In genomic region chr11:3417795-3418194, GRCm38 (mm10) we compare ENCODE assay signal across 28 mouse cellular contexts. TPM values are rescaled to one million over a fixed set of nuclear protein-coding genes. Genes with fewer than 3 reads are reported as not detected.
DNase-seq lines count a peak whose midpoint lies in the region; ATAC-seq and TF ChIP-seq lines count a peak whose summit lies in the region.
"Had no signal": no experiment of that assay in that cellular context is flagged by ENCODE, and none has a peak within 500 bp of the region (broad histone marks: within the 10 kb centered on the region; RNA-seq: fewer than 3 reads in every experiment).

No protein-coding gene starts in this region.

- TF ChIP-seq EP300 in heart, postnatal 0 days (IDR thresholded peaks at IDR 0.05; ENCODE audit: low read depth), result no peak
- TF ChIP-seq EP300 in stomach, postnatal 0 days (optimal IDR thresholded peaks at IDR 0.05), result no peak

- no peak overlapping the region for H3K9ac ChIP-seq in heart, postnatal 0 days (replicated peaks; ENCODE audit: low read depth, low read length)
- no peak overlapping the region for H3K9ac ChIP-seq in kidney, embryonic 15.5 days
- no peak overlapping the region for H3K9ac ChIP-seq in stomach, postnatal 0 days (ENCODE audit: low read length)
- H3K9ac ChIP-seq: embryonic facial prominence, embryonic 15.5 days; heart, embryonic 12.5 days; intestine, embryonic 15.5 days; limb, embryonic 12.5 days; liver, embryonic 14.5 days; neural tube, embryonic 13.5 days had no signal

- no peak; the same call in 1 of the 2 replicates for ATAC-seq in heart, postnatal 0 days (ENCODE audit: insufficient read depth, low read depth)
- ATAC-seq in kidney, embryonic 15.5 days (replicated peaks; ENCODE audit: low FRiP score), result no peak
- no peak for ATAC-seq in stomach, postnatal 0 days (ENCODE audit: low FRiP score, low TSS enrichment)
- ATAC-seq: forebrain, embryonic 14.5 days; hindbrain, embryonic 16.5 days; midbrain, embryonic 16.5 days; Patski had no signal

- no peak for TF ChIP-seq CTCF in heart, postnatal 0 days (IDR thresholded peaks at IDR 0.05; ENCODE audit: low read depth)
- no peak for TF ChIP-seq CTCF in stomach, postnatal 0 days (IDR thresholded peaks at IDR 0.05; ENCODE audit: low read depth)

- H3K36me3 ChIP-seq in heart, postnatal 0 days (replicated peaks; ENCODE audit: control insufficient read depth, insufficient read depth, low read length), result peaks cover 56% of the 10 kb centered on the region
- peaks cover 64% of the 10 kb centered on the region for H3K36me3 ChIP-seq in kidney, embryonic 15.5 days
- peaks cover 3% of the 10 kb centered on the region; the same call in 1 of the 2 replicates for H3K36me3 ChIP-seq in stomach, postnatal 0 days (ENCODE audit: control insufficient read depth, insufficient read depth, low read length)

- no peaks in the 10 kb centered on the region for H3K27me3 ChIP-seq in heart, postnatal 0 days (ENCODE audit: control insufficient read depth, insufficient read depth, low read length)
- no peaks in the 10 kb centered on the region for H3K27me3 ChIP-seq in kidney, embryonic 15.5 days
- no peaks in the 10 kb centered on the region for H3K27me3 ChIP-seq in stomach, postnatal 0 days (ENCODE audit: control insufficient read depth, insufficient read depth, low read length)
- H3K27me3 ChIP-seq: CH12.LX; embryonic facial prominence, embryonic 15.5 days; heart, embryonic 12.5 days; intestine, embryonic 15.5 days; limb, embryonic 12.5 days; neural tube, embryonic 13.5 days; Patski had no signal

- H3K4me1 ChIP-seq in heart, postnatal 0 days (ENCODE audit: control insufficient read depth, insufficient read depth), result no peaks in the 10 kb centered on the region
- H3K4me1 ChIP-seq in kidney, embryonic 15.5 days, result no peaks in the 10 kb centered on the region
- H3K4me1 ChIP-seq in stomach, postnatal 0 days (replicated peaks; ENCODE audit: control insufficient read depth, insufficient read depth), result no peaks in the 10 kb centered on the region
- H3K4me1 ChIP-seq: embryonic facial prominence, embryonic 15.5 days; hindbrain, embryonic 10.5 days; intestine, embryonic 15.5 days; limb, embryonic 12.5 days; neural tube, embryonic 13.5 days had no signal

- WGBS in heart, postnatal 0 days, result 67% methylated on average over 6 of the region's 6 CpGs
- 72% methylated on average over 6 of the region's 6 CpGs for WGBS in kidney, embryonic 15.5 days
- 70% methylated on average over 6 of the region's 6 CpGs for WGBS in stomach, postnatal 0 days

- no peak overlapping the region for H3K4me2 ChIP-seq in heart, postnatal 0 days (ENCODE audit: low read depth, low read length)
- no peak overlapping the region for H3K4me2 ChIP-seq in kidney, embryonic 15.5 days
- no peak overlapping the region for H3K4me2 ChIP-seq in stomach, postnatal 0 days (replicated peaks; ENCODE audit: low read depth)
- H3K4me2 ChIP-seq: embryonic facial prominence, embryonic 15.5 days; heart, embryonic 12.5 days; intestine, embryonic 15.5 days; limb, embryonic 12.5 days; neural tube, embryonic 13.5 days had no signal

- H3K4me3 ChIP-seq in heart, postnatal 0 days (ENCODE audit: low read depth, low read length), result no peak overlapping the region
- H3K4me3 ChIP-seq in kidney, embryonic 15.5 days (replicated peaks), result no peak overlapping the region
- no peak overlapping the region for H3K4me3 ChIP-seq in stomach, postnatal 0 days (ENCODE audit: low read depth, low read length)
- H3K4me3 ChIP-seq: embryonic facial prominence, embryonic 15.5 days; gastrocnemius, adult 2 months; heart, embryonic 12.5 days; hindbrain, embryonic 10.5 days; intestine, embryonic 15.5 days; limb, embryonic 12.5 days; myocyte; neural tube, embryonic 13.5 days had no signal

- DNase-seq in heart, postnatal 0 days (ENCODE audit: low spot score), result no peak
- DNase-seq in heart, postnatal 4 days, result no peak
- peak; percentile 34 for DNase-seq in kidney, postnatal 10 days
- peak; percentile 27 to 62 for DNase-seq in kidney, postnatal 25 days
- DNase-seq in lung, postnatal 25 days (ENCODE audit: low spot score), result peak; percentile 45
- DNase-seq in stomach, postnatal 0 days (ENCODE audit: low spot score), result no peak
- DNase-seq: adrenal gland, adult 2 months; B cell, adult 2 months; cerebellum, adult 11 months; cerebellum, adult 9-11 months; gastrocnemius, adult 2 months; layer of hippocampus, postnatal 36 days; thymus, postnatal 25 days had no signal

- H3K27ac ChIP-seq in heart, postnatal 0 days (ENCODE audit: low read depth), result peak overlapping the region; percentile 57; the same call in 1 of the 2 replicates
- H3K27ac ChIP-seq in kidney, embryonic 15.5 days, result no peak overlapping the region
- H3K27ac ChIP-seq in stomach, postnatal 0 days (replicated peaks), result no peak overlapping the region
- H3K27ac ChIP-seq: embryonic facial prominence, embryonic 15.5 days; hindbrain, embryonic 10.5 days; intestine, embryonic 15.5 days; limb, embryonic 12.5 days; liver, embryonic 14.5 days had no signal

- H3K9me3 ChIP-seq in heart, postnatal 0 days (replicated peaks; ENCODE audit: control insufficient read depth, low read length), result no peaks in the 10 kb centered on the region
- no peaks in the 10 kb centered on the region for H3K9me3 ChIP-seq in kidney, embryonic 15.5 days (replicated peaks)
- H3K9me3 ChIP-seq in stomach, postnatal 0 days (ENCODE audit: control insufficient read depth, low read length), result no peaks in the 10 kb centered on the region
- H3K9me3 ChIP-seq: embryonic facial prominence, embryonic 15.5 days; G1E; heart, embryonic 12.5 days; hindbrain, embryonic 10.5 days; intestine, embryonic 15.5 days; limb, embryonic 12.5 days; neural tube, embryonic 13.5 days had no signal

RNA-seq across cellular contexts. Expression of gene Limk2, which starts 8.8 kb away (rescaled TPM):
- total RNA-seq in heart, postnatal 0 days (2014; rRNA removed; ENCODE audit: low replicate concordance), result 38.3 and 55.1 TPM in 2 replicates
- polyA plus RNA-seq in heart, postnatal 0 days (2015; fragmentation: Nextera tagmentation; extraction: Ambion mirVana), result 31.0 and 32.8 TPM in 2 replicates
- 10 to 100 TPM; 31.8 to 34.4 TPM for total RNA-seq in heart, postnatal 4 days (2021)
- 40.5 and 46.0 TPM in 2 replicates for polyA plus RNA-seq in kidney, embryonic 15.5 days (2015; fragmentation: Nextera tagmentation; extraction: Ambion mirVana)
- 69.3 and 73.9 TPM in 2 replicates for polyA plus RNA-seq in stomach, postnatal 0 days (2015; fragmentation: Nextera tagmentation; extraction: Ambion mirVana)

RNA-seq across cellular contexts. Expression of gene Rnf185, which starts 34.4 kb away (rescaled TPM):
- 41.2 and 82.6 TPM in 2 replicates for total RNA-seq in heart, postnatal 0 days (2014; rRNA removed; ENCODE audit: low replicate concordance)
- polyA plus RNA-seq in heart, postnatal 0 days (2015; fragmentation: Nextera tagmentation; extraction: Ambion mirVana), result 22.9 and 23.6 TPM in 2 replicates
- total RNA-seq in heart, postnatal 4 days (2021), result 10 to 100 TPM; 26.7 to 28.9 TPM
- polyA plus RNA-seq in kidney, embryonic 15.5 days (2015; fragmentation: Nextera tagmentation; extraction: Ambion mirVana), result 35.5 and 37.0 TPM in 2 replicates
- 19.4 and 20.9 TPM in 2 replicates for polyA plus RNA-seq in stomach, postnatal 0 days (2015; fragmentation: Nextera tagmentation; extraction: Ambion mirVana)

Comparison
In these comparisons a context has a peak if more than half of its experiments do, and no peak if none do; other contexts are left out.
1. DNase-seq: peak in kidney, postnatal 10 days (single experiment), kidney, postnatal 25 days (2 of 2) and lung, postnatal 25 days (single experiment); none in heart, postnatal 0 days (single experiment), heart, postnatal 4 days (single experiment) and stomach, postnatal 0 days (single experiment).